Mouse (Mus musculus) skeletal muscle tissue, postnatal 0 days (tissue): ENCODE measurements around the gene Senp6. TPM values are rescaled to one million over a fixed set of nuclear protein-coding genes. Genes with fewer than 3 reads are reported as not detected.

Experiments used
- polyA plus RNA-seq: library from polyadenylated mRNA; unstranded; fragments of >200 nt; fragmentation: Nextera tagmentation; extraction: Ambion mirVana; gene quantifications from 2 replicates; pipeline ENCODE4 v1.2.1, GENCODE M21; 2015

Gene Senp6
- 29.6 and 32.3 TPM in 2 replicates for polyA plus RNA-seq

DNA sequence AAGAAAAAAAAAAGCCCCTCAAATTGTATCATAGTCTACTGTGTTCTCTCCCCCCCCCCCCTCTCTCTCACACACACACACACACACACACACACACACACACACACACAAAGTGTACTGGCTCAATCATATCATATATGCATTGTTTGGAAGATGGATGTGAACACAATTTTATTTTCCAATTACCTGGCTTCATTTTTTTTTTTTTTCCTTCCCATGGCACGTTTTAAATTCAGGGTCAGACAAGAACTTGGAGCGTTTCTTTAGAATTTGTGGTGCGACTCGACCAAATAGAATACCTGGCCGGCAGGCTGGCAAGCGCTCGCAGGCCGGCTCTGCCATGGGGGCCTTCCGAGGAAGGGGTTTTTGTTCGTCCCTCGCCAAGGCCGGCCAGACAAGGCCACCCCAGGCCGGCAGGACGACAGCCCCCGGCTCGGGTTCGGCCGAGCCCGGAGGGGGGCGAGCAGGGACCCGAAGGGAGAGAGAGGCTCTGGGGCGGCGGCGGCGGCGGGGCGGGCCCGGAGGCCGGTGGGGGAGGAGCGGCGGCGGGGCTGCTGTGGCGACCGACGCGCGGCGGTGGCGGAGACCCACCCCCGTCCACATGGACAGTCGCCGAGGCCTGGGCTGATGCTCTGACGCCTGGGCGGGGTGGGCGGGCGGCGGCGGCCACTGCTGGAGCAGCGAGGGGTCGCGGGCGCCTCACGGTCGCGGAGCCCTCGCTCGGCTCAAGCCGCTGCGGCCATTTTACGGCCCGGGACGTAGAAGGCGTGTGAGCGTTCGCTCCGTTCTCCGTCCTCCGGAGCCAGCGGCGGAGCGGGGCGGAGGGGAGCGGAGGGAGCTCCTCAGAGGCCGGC, at the start of gene Senp6:
Gene Senp6, plus strand, starts transcription at position 537 of the 854 bp plus-strand sequence.

DNA sequence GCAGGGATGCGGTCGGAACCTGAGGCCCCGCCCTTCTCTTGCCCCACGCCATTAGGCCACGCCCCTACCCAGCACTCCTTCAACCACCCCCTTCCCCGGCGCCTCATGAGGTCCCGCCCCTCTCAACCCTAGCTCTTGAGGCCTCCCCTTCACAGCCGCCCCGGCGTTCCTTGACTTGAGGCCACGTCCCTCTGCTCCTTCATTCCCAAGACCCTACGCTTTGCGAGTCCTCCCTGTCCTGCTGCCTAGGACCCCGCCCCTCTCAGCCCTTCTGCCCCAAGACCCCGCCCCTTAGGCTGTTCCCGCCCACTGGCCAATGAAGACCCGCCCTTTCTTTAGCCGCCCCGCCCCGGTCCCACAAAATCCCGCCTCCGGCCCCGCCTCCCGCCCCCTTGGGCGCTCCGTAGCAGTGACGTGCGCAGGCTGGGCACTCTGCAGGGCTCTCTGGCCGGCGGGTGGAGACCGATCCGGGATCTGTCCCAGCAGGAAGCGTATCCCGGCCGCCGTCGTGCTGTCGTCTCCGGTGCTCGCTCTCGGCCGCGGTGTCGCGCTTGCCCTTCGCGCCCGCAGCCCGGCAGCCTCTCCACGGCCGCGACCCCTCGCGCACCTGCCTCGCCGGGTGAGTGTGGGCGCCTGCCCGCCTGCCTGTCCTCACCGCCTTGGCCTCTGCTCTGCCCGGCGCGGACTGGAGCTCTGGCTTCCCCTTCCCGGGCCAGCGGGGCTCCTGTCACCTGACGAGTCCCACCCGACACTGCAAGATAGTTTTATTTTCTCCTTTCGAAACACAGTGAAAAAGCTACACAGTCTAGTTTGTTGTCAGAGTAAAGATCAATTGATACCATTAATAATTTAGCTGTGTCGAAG, 98.1 kb downstream of the Senp6 start, which contains the start of gene Myo6:
Gene Myo6, plus strand, starts transcription at position 421 of the 864 bp plus-strand sequence.

Other genes starting within 250 kb of the Senp6 start
- gene Filip1, start 54.1 kb upstream of the Senp6 start, polyA plus RNA-seq, result 31.7 and 33.9 TPM in 2 replicates
- 6.6 and 8.6 TPM in 2 replicates for gene Myo6, start 98.1 kb downstream of the Senp6 start, polyA plus RNA-seq